Mouse (Mus musculus): ENCODE data around the gene Tsga10.

DNA sequence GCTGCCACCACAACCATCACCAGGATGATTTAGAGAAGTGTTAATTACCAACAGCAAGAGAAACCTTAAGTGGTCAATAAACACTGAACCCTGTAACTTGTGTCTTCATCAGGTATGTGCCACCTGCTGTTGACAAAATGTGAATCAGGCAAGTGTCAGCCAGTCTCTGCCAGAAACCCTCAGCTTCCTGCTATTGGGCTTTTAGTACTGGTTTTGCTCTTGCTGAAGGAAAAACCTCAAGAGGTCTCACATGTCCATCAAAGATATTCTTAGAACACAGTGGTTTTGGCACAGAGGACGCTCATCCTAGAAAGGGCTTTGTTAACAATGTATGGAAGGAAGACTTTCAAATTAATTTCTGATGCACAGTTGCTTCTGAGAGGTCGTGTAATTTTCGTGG lies 66.7 kb downstream of the Tsga10 start:
- no peak for TF ChIP-seq POLR2A (IDR thresholded peaks at IDR 0.05; ENCODE audit: low read depth, low read length)
- TF ChIP-seq CTCF (IDR thresholded peaks at IDR 0.05; ENCODE audit: borderline replicate concordance, insufficient read depth, low read length): no peak
